Mouse (Mus musculus) c-Kit-positive CD71-positive TER-119-negative erythroid progenitor cells, embryonic 14.5 days (primary cell): Measurements from ENCODE around the gene Snx30.

ENCODE experiments used
- DNase-seq: peaks from one replicate; pipeline ENCODE4 v3.0.0-alpha.2; 2013; ENCODE audit warnings: low read depth

Snx30 gene

GRCm38 (mm10) chr4:59873240-59873639 is 67.6 kb downstream of the Snx30 start:
- no peak for DNase-seq

- no peak for DNase-seq
Observed at GRCm38 (mm10) chr4:59873830-59874229, 68.2 kb downstream of the Snx30 start.

- no peak for DNase-seq
Observed at GRCm38 (mm10) chr4:59876570-59876969, 70.9 kb downstream of the Snx30 start.

- no peak for DNase-seq
Observed at GRCm38 (mm10) chr4:59877025-59877424, 71.4 kb downstream of the Snx30 start.

- no peak for DNase-seq
Observed at GRCm38 (mm10) chr4:59878595-59878994, 73.0 kb downstream of the Snx30 start.

GRCm38 (mm10) chr4:59879444-59879843 is 73.8 kb downstream of the Snx30 start:
- DNase-seq: no peak

- no peak for DNase-seq
Observed at GRCm38 (mm10) chr4:59880725-59881124, 75.1 kb downstream of the Snx30 start.

- no peak for DNase-seq
Observed at GRCm38 (mm10) chr4:59881210-59881609, 75.6 kb downstream of the Snx30 start.

- DNase-seq: no peak
Observed at GRCm38 (mm10) chr4:59884136-59884696, 78.6 kb downstream of the Snx30 start.

- no peak for DNase-seq
Observed at GRCm38 (mm10) chr4:59886281-59886680, 80.6 kb downstream of the Snx30 start.

- no peak for DNase-seq
Observed at GRCm38 (mm10) chr4:59887011-59887410, 81.4 kb downstream of the Snx30 start.

- DNase-seq: no peak
Observed at GRCm38 (mm10) chr4:59888014-59888413, 82.4 kb downstream of the Snx30 start.

- DNase-seq: no peak
Observed at GRCm38 (mm10) chr4:59890086-59890600, 84.5 kb downstream of the Snx30 start.

GRCm38 (mm10) chr4:59891723-59892416 is 86.2 kb downstream of the Snx30 start:
- DNase-seq: no peak

- DNase-seq: no peak
Observed at GRCm38 (mm10) chr4:59892731-59893130, 87.1 kb downstream of the Snx30 start.

- DNase-seq: no peak
Observed at GRCm38 (mm10) chr4:59894415-59894814, 88.8 kb downstream of the Snx30 start.

GRCm38 (mm10) chr4:59894977-59895575 is 89.4 kb downstream of the Snx30 start:
- no peak for DNase-seq

- DNase-seq: no peak
Observed at GRCm38 (mm10) chr4:59896000-59896399, 90.4 kb downstream of the Snx30 start.

- no peak for DNase-seq
Observed at GRCm38 (mm10) chr4:59897814-59898520, 92.3 kb downstream of the Snx30 start.

- DNase-seq: no peak
Observed at GRCm38 (mm10) chr4:59898521-59898919, 92.9 kb downstream of the Snx30 start.

- no peak for DNase-seq
Observed at GRCm38 (mm10) chr4:59901810-59902209, 96.2 kb downstream of the Snx30 start.

- DNase-seq: no peak
Observed at GRCm38 (mm10) chr4:59902547-59902946, 96.9 kb downstream of the Snx30 start.

GRCm38 (mm10) chr4:59907092-59907491 is 101.5 kb downstream of the Snx30 start:
- no peak for DNase-seq
